ENCODE assay signal across 22 mouse cellular contexts in the genomic region with DNA sequence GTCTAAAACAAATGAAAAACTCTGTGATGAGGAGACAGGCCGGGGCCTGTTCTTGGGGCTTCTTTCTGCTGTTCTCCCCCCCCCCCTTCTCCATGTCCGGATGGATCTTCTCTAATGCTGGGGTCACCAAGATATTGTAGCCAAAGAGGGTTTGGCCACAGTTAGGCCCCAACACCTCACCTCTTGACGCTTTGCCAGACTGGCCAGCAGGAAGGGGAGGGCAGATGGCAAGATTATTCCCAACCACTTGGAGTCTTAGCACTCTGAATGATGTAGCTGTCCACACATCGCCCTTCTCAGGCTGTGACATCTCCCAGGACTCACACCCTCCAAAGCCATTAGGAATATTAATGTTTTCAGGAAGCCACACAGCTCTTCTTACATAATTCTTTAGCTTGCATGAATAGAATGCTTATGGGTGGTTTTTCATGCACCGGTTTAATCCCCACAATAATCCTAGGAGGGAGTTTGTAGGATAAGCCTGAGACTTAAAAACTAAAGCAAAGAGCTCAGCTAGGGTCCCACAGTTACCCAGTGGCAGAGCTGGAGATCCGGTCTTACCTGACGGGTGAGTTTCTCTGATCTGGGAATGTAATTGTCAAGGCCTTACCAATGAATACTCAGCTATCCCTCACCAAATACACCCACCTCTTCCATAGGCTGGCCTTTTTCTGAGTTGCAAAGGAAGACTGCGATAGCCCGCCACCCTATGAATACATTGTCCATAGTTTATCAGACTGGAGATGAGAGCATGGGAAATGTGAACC. TPM values are rescaled to one million over a fixed set of nuclear protein-coding genes. Genes with fewer than 3 reads are reported as not detected.
DNase-seq lines count a peak whose midpoint lies in the region; ATAC-seq and TF ChIP-seq lines count a peak whose summit lies in the region.
"Had no signal": no experiment of that assay in that cellular context is flagged by ENCODE, and none has a peak within 500 bp of the region (broad histone marks: within the 10 kb centered on the region; RNA-seq: fewer than 3 reads in every experiment).

No protein-coding gene starts in this region.

- ATAC-seq in heart, embryonic 11.5 days (replicated peaks; ENCODE audit: insufficient number of reproducible peaks, low FRiP score, low TSS enrichment) = no peak
- ATAC-seq in midbrain, postnatal 0 days (ENCODE audit: low FRiP score) = no peak
- ATAC-seq: forebrain, postnatal 0 days; intestine, embryonic 16.5 days had no signal

- H3K4me3 ChIP-seq in heart, embryonic 11.5 days (ENCODE audit: low read depth, low read length) = no peak overlapping the region
- H3K4me3 ChIP-seq in midbrain, postnatal 0 days (ENCODE audit: low read depth, low read length) = no peak overlapping the region
- H3K4me3 ChIP-seq in midbrain, embryonic 10.5 days = no peak overlapping the region
- H3K4me3 ChIP-seq in embryonic facial prominence, embryonic 10.5 days = no peak overlapping the region
- H3K4me3 ChIP-seq: erythroblast, embryonic 14.5 days; layer of hippocampus, adult 2 months; limb, embryonic 13.5 days had no signal

- no peak overlapping the region for H3K9ac ChIP-seq in heart, embryonic 11.5 days (ENCODE audit: low read depth, low read length)
- H3K9ac ChIP-seq in midbrain, postnatal 0 days (replicated peaks; ENCODE audit: low read length, poor library complexity, severe bottlenecking) = no peak overlapping the region
- H3K9ac ChIP-seq: forebrain, postnatal 0 days; hindbrain, embryonic 14.5 days; limb, embryonic 13.5 days; liver, embryonic 14.5 days had no signal

- no peak overlapping the region for H3K4me2 ChIP-seq in heart, embryonic 11.5 days
- H3K4me2 ChIP-seq in midbrain, postnatal 0 days (ENCODE audit: low read depth, low read length, poor library complexity, severe bottlenecking) = no peak overlapping the region
- H3K4me2 ChIP-seq: hindbrain, embryonic 14.5 days; limb, embryonic 13.5 days had no signal

- 60% methylated on average over 9 of the region's 9 CpGs for WGBS in heart, embryonic 11.5 days (ENCODE audit: insufficient replicate concordance)
- WGBS in midbrain, postnatal 0 days = 66% methylated on average over 9 of the region's 9 CpGs
- 77% methylated on average over 9 of the region's 9 CpGs for WGBS in midbrain, embryonic 10.5 days
- WGBS in embryonic facial prominence, embryonic 10.5 days = 79% methylated on average over 9 of the region's 9 CpGs

- no peak for TF ChIP-seq CTCF in midbrain, postnatal 0 days (IDR thresholded peaks at IDR 0.05)

- no peaks in the 10 kb centered on the region for H3K9me3 ChIP-seq in heart, embryonic 11.5 days (replicated peaks; ENCODE audit: control insufficient read depth, low read length)
- H3K9me3 ChIP-seq in midbrain, postnatal 0 days (ENCODE audit: low read length) = no peaks in the 10 kb centered on the region
- no peaks in the 10 kb centered on the region for H3K9me3 ChIP-seq in midbrain, embryonic 10.5 days (replicated peaks)
- H3K9me3 ChIP-seq in embryonic facial prominence, embryonic 10.5 days = no peaks in the 10 kb centered on the region
- H3K9me3 ChIP-seq: limb, embryonic 13.5 days had no signal

- H3K4me1 ChIP-seq in heart, embryonic 11.5 days (ENCODE audit: control insufficient read depth, insufficient read depth, low read length) = peaks cover 4% of the 10 kb centered on the region; the same call in 1 of the 2 replicates
- H3K4me1 ChIP-seq in midbrain, postnatal 0 days (ENCODE audit: insufficient read depth, low read length) = no peaks in the 10 kb centered on the region
- H3K4me1 ChIP-seq in midbrain, embryonic 10.5 days = peaks cover 17% of the 10 kb centered on the region
- peaks cover 29% of the 10 kb centered on the region for H3K4me1 ChIP-seq in embryonic facial prominence, embryonic 10.5 days
- H3K4me1 ChIP-seq: limb, embryonic 13.5 days had no signal

- no peak overlapping the region for H3K27ac ChIP-seq in heart, embryonic 11.5 days (ENCODE audit: low read depth, low read length)
- H3K27ac ChIP-seq in midbrain, postnatal 0 days (ENCODE audit: low read depth, low read length) = no peak overlapping the region
- H3K27ac ChIP-seq in midbrain, embryonic 10.5 days (replicated peaks) = no peak overlapping the region
- H3K27ac ChIP-seq in embryonic facial prominence, embryonic 10.5 days (replicated peaks) = no peak overlapping the region
- H3K27ac ChIP-seq: hindbrain, embryonic 14.5 days; kidney, postnatal 0 days; layer of hippocampus, adult 2 months; limb, embryonic 13.5 days; liver, embryonic 14.5 days had no signal

- H3K36me3 ChIP-seq in heart, embryonic 11.5 days (ENCODE audit: control insufficient read depth, insufficient read depth, low read length) = no peaks in the 10 kb centered on the region
- no peaks in the 10 kb centered on the region for H3K36me3 ChIP-seq in midbrain, postnatal 0 days (ENCODE audit: insufficient read depth, low read length)
- H3K36me3 ChIP-seq in midbrain, embryonic 10.5 days = no peaks in the 10 kb centered on the region
- H3K36me3 ChIP-seq in embryonic facial prominence, embryonic 10.5 days (replicated peaks) = no peaks in the 10 kb centered on the region
- H3K36me3 ChIP-seq: limb, embryonic 13.5 days had no signal

- no peaks in the 10 kb centered on the region for H3K27me3 ChIP-seq in heart, embryonic 11.5 days (ENCODE audit: control insufficient read depth, insufficient read depth, low read length)
- H3K27me3 ChIP-seq in midbrain, postnatal 0 days (ENCODE audit: insufficient read depth, low read length) = no peaks in the 10 kb centered on the region
- no peaks in the 10 kb centered on the region for H3K27me3 ChIP-seq in midbrain, embryonic 10.5 days (ENCODE audit: low read depth, poor library complexity, severe bottlenecking)
- no peaks in the 10 kb centered on the region for H3K27me3 ChIP-seq in embryonic facial prominence, embryonic 10.5 days (replicated peaks; ENCODE audit: low read depth, poor library complexity, severe bottlenecking)
- H3K27me3 ChIP-seq: limb, embryonic 13.5 days had no signal

- peak; percentile 46 for DNase-seq in heart, adult 11 months
- DNase-seq in midbrain, postnatal 0 days (ENCODE audit: low spot score) = peak; percentile 22
- DNase-seq in midbrain, embryonic 10.5 days (ENCODE audit: low spot score) = no peak
- DNase-seq in embryonic facial prominence, embryonic 10.5 days (ENCODE audit: low spot score) = peak; percentile 37
- DNase-seq in gastrocnemius, postnatal 10 days = no peak
- no peak for DNase-seq in kidney, postnatal 14 days
- DNase-seq: adrenal gland, postnatal 36 days; forebrain, postnatal 0 days; heart, adult 18-20 months; heart, postnatal 10 days had no signal

RNA-seq across cellular contexts. Expression of gene 1700016C15Rik, which starts 35.9 kb away (rescaled TPM):
- polyA plus RNA-seq in heart, embryonic 11.5 days (2014; fragmentation: Nextera tagmentation; extraction: Ambion mirVana) = not detected in 2 replicates
- not detected in 2 replicates for total RNA-seq in midbrain, postnatal 0 days (2014; rRNA removed)
- 0.31 TPM in 1 of 2 replicates, not detected in the other for polyA plus RNA-seq in midbrain, postnatal 0 days (2015; fragmentation: Nextera tagmentation; extraction: Ambion mirVana)
- polyA plus RNA-seq in midbrain, embryonic 10.5 days (2016; fragmentation: Nextera tagmentation; extraction: Ambion mirVana) = not detected in 2 replicates
- not detected in 2 replicates for polyA plus RNA-seq in embryonic facial prominence, embryonic 10.5 days (2016; fragmentation: Nextera tagmentation; extraction: Ambion mirVana)
- under 1 TPM in 1 of 2 experiments, not detected in 1; 0.61 TPM for total RNA-seq in gastrocnemius, postnatal 10 days (2021)
- total RNA-seq: adrenal gland, postnatal 36 days; ES-E14; forebrain, postnatal 0 days; heart, adult 18-20 months; heart, postnatal 10 days; layer of hippocampus, adult 2 months; megakaryocyte-erythroid progenitor cell, adult 5-6 weeks had no signal
- polyA plus RNA-seq: erythroblast, embryonic 14.5 days; hindbrain, embryonic 14.5 days; intestine, embryonic 16.5 days; limb, embryonic 13.5 days; liver, embryonic 14.5 days; neural tube, embryonic 11.5 days; spleen, adult 2 months had no signal

Comparison
In these comparisons a context has a peak if more than half of its experiments do, and no peak if none do; other contexts are left out.
1. DNase-seq: peak in heart, adult 11 months (single experiment), midbrain, postnatal 0 days (single experiment) and embryonic facial prominence, embryonic 10.5 days (single experiment); none in midbrain, embryonic 10.5 days (single experiment), gastrocnemius, postnatal 10 days (single experiment) and kidney, postnatal 14 days (single experiment).